Mouse (Mus musculus) heart, embryonic 14.5 days (tissue): ENCODE results near the gene Myof. TPM values are rescaled to one million over a fixed set of nuclear protein-coding genes. Genes with fewer than 3 reads are reported as not detected.

Experiments
- ATAC-seq: fragments of 200-750 bp; cut with Nextera tagmentation; 2 replicates; pipeline ENCODE4 v1.8.0; 2017; ENCODE audit warnings: low read depth, moderate TSS enrichment; ENCODE audit not compliant: insufficient number of reproducible peaks, insufficient read depth, low FRiP score
- H3K27ac ChIP-seq, 2 experiments: fragments of 200-500 bp in 1 of 2; fragments of 300-500 bp in 1 of 2; sonication (generic) in 1 of 2; replicated peaks in 1 of 2; 2 replicates each; pipeline ENCODE4 v1.5.1; 2012 to 2014; ENCODE audit warnings: low read depth in 2 of 2, low read length in 2 of 2, control low read depth in 1 of 2, mild to moderate bottlenecking in 1 of 2, mixed read lengths in 1 of 2; ENCODE audit not compliant: control insufficient read depth in 1 of 2, insufficient read depth in 1 of 2
- H3K27me3 ChIP-seq: fragments of 300-500 bp; sonication (generic); 2 replicates; pipeline ENCODE4 v1.6.1; 2014; ENCODE audit warnings: mild to moderate bottlenecking, low read length, control low read depth; ENCODE audit not compliant: control insufficient read depth, insufficient read depth
- H3K36me3 ChIP-seq: fragments of 300-500 bp; sonication (generic); 2 replicates; pipeline ENCODE4 v1.6.1; 2014; ENCODE audit warnings: mild to moderate bottlenecking, control low read depth, low read length, mixed read lengths; ENCODE audit not compliant: control insufficient read depth, insufficient read depth
- H3K4me1 ChIP-seq, 2 experiments: fragments of 200-500 bp in 1 of 2; fragments of 300-500 bp in 1 of 2; sonication (generic) in 1 of 2; 2 replicates each; pipeline ENCODE4 v1.6.1; 2012 to 2014; ENCODE audit warnings: low read length in 2 of 2, control low read depth in 1 of 2, mixed read lengths in 1 of 2; ENCODE audit not compliant: control insufficient read depth in 2 of 2, insufficient read depth in 2 of 2
- H3K4me2 ChIP-seq: fragments of 300-500 bp; sonication (generic); 2 replicates; pipeline ENCODE4 v1.6.1; 2014; ENCODE audit warnings: mild to moderate bottlenecking, low read length
- H3K4me3 ChIP-seq, 2 experiments: fragments of 200-500 bp in 1 of 2; fragments of 300-500 bp in 1 of 2; sonication (generic) in 1 of 2; 2 replicates each; pipeline ENCODE4 v1.5.1; 2012 to 2014; ENCODE audit warnings: low read length in 2 of 2, mild to moderate bottlenecking in 2 of 2, control low read depth in 1 of 2, low read depth in 1 of 2, moderate library complexity in 1 of 2; ENCODE audit not compliant: control insufficient read depth in 1 of 2, insufficient read depth in 1 of 2
- H3K9ac ChIP-seq: fragments of 300-500 bp; sonication (generic); 2 replicates; pipeline ENCODE4 v1.6.1; 2014; ENCODE audit warnings: mild to moderate bottlenecking, low read length
- H3K9me3 ChIP-seq: fragments of 300-500 bp; sonication (generic); 2 replicates; pipeline ENCODE4 v1.6.1; 2016; ENCODE audit warnings: low read length, control low read depth; ENCODE audit not compliant: control insufficient read depth
- WGBS: fragments of 180-500 bp; shearing (Covaris S2); extraction: QIAGEN DNeasy Blood & Tissue Kit; methylation state at CpG from one replicate; pipeline ENCODE4 v1.1.7; 2014; 5-methylcytosine and 5-hydroxymethylcytosine counted together
- polyA plus RNA-seq: library from polyadenylated mRNA; unstranded; fragments of >200 nt; fragmentation: Nextera tagmentation; extraction: Ambion mirVana; gene quantifications from 2 replicates; pipeline ENCODE4 v1.2.1, GENCODE M21; 2014

Myof gene
- polyA plus RNA-seq, 1 experiment from 2014 or later, result 5.3 TPM

DNA sequence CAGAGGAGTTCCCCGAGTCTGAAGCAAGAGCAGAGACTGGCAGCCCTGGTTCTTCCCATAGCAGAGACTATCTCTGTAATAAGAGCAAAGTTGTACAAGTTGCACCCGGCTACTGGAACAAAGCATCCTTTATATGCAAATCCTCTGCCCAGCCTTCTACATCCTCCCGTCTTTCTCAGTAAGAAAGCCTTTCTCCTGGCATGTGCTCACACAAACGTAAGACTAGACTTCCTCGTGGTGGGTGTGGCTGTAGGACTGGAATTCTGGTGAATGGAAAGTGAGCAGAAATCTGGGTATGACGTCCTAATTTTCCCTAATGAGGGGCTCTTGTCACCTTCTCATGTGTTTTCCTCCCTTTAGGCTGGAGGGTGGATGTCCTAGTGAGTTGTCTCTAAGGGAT, 84.3 kb downstream of the Myof start:
- Histone ChIP-seq H3K9me3 (no peaks in the 10 kb centered on the region), H3K4me3 (no peak overlapping the region), H3K4me1 (no peaks in the 10 kb centered on the region), H3K4me2 (no peak overlapping the region), H3K27ac (no peak overlapping the region), H3K9ac (no peak overlapping the region), H3K27me3 (no peaks in the 10 kb centered on the region), H3K36me3 (no peaks in the 10 kb centered on the region)
- no peak for ATAC-seq
- WGBS, result 62% methylated on average over 6 of the region's 6 CpGs

DNA sequence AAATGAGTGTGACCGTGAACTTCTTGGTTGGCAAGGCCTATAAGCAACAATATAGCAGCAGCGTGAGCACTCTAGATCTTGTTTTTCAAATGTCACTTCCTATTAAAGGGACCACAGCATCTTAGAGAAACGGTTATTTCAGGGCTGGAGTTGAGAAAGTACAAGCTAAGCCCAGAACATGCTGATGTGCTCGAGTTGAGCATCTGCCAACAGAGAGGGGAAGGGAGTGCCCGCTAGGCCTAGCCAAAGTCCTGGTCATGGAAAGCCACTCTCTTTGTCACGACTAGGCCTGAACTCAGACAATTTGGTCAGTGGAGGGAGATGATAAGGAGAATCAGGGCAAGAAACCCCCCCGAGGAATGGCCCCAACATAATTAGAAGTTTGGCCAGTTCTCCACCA, 86.1 kb downstream of the Myof start:
- Histone ChIP-seq H3K4me1 (no peaks in the 10 kb centered on the region), H3K9me3 (no peaks in the 10 kb centered on the region), H3K4me2 (no peak overlapping the region), H3K27ac (no peak overlapping the region), H3K9ac (no peak overlapping the region), H3K27me3 (no peaks in the 10 kb centered on the region), H3K4me3 (no peak overlapping the region), H3K36me3 (no peaks in the 10 kb centered on the region)
- no peak for ATAC-seq
- WGBS, result 70% methylated on average over 7 of the region's 7 CpGs

DNA sequence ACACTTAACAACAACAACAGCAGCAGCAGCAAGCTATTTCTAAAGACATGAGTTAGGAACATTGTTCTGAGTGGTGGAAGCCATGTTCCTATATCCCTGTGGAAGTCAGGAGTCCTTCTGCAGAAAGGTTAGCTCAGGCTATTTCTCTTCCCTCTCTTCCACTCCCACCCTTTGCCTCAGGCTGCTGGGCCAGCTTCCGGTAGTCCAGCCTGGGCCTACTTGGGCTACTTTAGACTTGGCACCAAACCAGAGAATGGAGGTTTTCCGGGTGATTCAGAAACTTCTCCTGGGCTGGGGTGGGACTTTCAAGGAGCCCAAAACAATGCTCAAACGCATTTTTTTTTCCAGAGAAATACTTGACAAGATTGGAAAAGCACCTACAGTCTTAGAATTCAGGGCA, 87.4 kb downstream of the Myof start:
- H3K4me1 ChIP-seq, result no peaks in the 10 kb centered on the region
- no peaks in the 10 kb centered on the region for H3K9me3 ChIP-seq
- no peak overlapping the region for H3K4me3 ChIP-seq
- H3K36me3 ChIP-seq, result no peaks in the 10 kb centered on the region
- H3K4me2 ChIP-seq, result no peak overlapping the region
- no peak overlapping the region for H3K27ac ChIP-seq
- no peak for ATAC-seq
- no peak overlapping the region for H3K9ac ChIP-seq
- WGBS, result 76% methylated on average over 3 of the region's 3 CpGs
- no peaks in the 10 kb centered on the region for H3K27me3 ChIP-seq

DNA sequence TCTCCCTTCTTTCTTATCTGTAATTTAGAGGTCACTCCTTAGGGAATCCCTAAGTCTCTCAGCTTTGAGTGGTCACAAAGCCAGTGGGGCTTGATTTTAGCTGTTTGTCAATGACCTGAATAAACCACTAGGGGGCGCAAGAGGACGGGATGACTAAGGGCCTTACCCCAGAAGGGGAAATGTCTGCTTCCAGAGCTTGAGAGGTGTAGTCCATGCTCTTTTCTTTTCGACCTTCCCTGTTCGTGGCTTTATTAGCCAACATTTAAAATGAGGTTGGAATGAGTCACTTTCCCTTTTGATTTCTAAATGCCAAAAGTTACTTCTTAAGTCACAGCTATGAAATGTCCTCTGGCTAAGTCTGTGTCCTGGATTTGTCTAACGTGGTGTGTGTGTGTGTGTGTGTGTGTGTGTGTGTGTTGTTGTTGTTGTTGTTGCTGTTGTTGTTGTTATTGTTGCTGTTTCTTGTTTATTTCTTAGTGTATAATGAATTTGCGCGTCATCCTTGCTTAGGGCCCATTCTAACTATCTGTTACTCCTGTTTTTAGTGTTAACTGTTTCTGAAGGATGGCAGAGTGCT, 87.9 kb downstream of the Myof start:
- no peak overlapping the region for H3K4me2 ChIP-seq
- H3K9ac ChIP-seq, result no peak overlapping the region
- H3K36me3 ChIP-seq, result no peaks in the 10 kb centered on the region
- H3K9me3 ChIP-seq, result no peaks in the 10 kb centered on the region
- 35% methylated on average over 7 of the region's 7 CpGs for WGBS
- no peak overlapping the region for H3K4me3 ChIP-seq
- peak; percentile 50; the same call in 1 of the 2 replicates for ATAC-seq
- no peaks in the 10 kb centered on the region for H3K27me3 ChIP-seq
- H3K27ac ChIP-seq, result no peak overlapping the region
- H3K4me1 ChIP-seq, result no peaks in the 10 kb centered on the region

DNA sequence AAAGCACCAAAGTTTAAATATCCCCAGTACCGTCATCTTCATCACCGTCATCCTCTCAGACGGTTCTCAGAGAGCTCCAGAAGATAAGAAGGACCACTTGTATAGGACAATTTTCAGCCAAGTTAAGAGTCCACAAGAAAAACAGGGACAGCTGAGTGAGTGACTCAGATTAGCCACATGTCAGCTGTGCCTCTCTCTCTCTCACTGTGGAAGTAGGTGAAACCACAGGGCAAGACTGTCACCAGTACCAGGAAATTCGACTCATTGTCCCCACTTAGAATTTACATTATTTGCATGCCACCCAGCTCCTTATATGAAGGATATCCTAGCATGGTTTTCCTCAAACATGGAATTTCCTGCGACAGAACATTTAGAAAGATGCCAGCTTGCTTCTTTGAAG, 88.6 kb downstream of the Myof start:
- WGBS, result 61% methylated on average over 5 of the region's 5 CpGs
- Histone ChIP-seq H3K4me3 (no peak overlapping the region), H3K9ac (no peak overlapping the region), H3K4me2 (no peak overlapping the region), H3K27me3 (no peaks in the 10 kb centered on the region), H3K9me3 (no peaks in the 10 kb centered on the region), H3K36me3 (0 out of 2 replicates have a peak, but pooled peaks cover 4% of the 10 kb centered on the region), H3K4me1 (no peaks in the 10 kb centered on the region), H3K27ac (no peak overlapping the region)
- no peak for ATAC-seq

DNA sequence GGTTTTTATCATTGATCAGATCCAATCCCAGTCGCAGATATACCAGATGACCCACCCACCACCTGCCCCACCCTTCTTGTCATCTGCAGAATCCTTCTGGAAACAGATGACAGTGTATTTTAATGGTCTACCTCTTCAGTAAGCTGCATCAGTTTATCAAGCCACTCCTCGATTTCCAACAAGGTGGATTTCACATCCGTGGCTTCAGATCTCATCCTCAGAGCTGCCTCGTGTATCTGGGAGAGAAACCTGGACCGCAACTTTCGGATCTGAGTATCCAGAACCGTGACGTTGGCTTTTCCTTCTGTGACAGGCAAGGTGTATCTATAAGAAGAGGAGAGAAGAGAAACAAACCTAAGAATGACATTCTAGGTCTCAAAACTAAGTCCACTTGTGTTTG, 89.1 kb downstream of the Myof start:
- H3K36me3 ChIP-seq, result 0 out of 2 replicates have a peak, but pooled peaks cover 4% of the 10 kb centered on the region
- no peaks in the 10 kb centered on the region for H3K27me3 ChIP-seq
- no peak overlapping the region for H3K9ac ChIP-seq
- H3K4me3 ChIP-seq, result no peak overlapping the region
- H3K27ac ChIP-seq, result no peak overlapping the region
- no peak overlapping the region for H3K4me2 ChIP-seq
- H3K4me1 ChIP-seq, result no peaks in the 10 kb centered on the region
- no peaks in the 10 kb centered on the region for H3K9me3 ChIP-seq
- ATAC-seq, result no peak
- WGBS, result 75% methylated on average over 8 of the region's 8 CpGs

DNA sequence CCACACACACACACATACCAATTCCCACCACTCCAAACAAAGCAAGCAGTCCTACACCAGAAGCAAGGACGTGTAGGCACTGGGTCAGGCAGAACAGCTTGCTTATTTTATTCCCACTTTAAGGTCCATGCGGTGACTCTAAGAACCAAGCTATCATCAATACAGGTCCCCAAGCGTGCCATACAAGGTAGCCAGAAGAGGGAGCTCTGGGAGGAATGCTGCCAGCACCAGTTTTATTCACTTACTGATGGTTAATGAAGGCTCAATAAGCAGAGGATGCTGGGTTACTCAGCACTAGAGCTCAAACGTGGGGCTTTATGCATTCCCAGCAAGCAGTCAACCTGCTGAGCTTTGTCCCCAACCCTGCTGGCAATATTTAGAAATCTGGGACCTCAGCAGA, 96.7 kb downstream of the Myof start:
- H3K36me3 ChIP-seq, result 0 out of 2 replicates have a peak, but pooled peaks cover 4% of the 10 kb centered on the region
- H3K9ac ChIP-seq, result no peak overlapping the region
- H3K4me1 ChIP-seq, result no peaks in the 10 kb centered on the region
- H3K9me3 ChIP-seq, result no peaks in the 10 kb centered on the region
- H3K4me3 ChIP-seq, result no peak overlapping the region
- H3K4me2 ChIP-seq, result no peak overlapping the region
- H3K27ac ChIP-seq, result no peak overlapping the region
- H3K27me3 ChIP-seq, result no peaks in the 10 kb centered on the region
- no peak for ATAC-seq
- WGBS, result 17% methylated on average over 4 of the region's 4 CpGs

DNA sequence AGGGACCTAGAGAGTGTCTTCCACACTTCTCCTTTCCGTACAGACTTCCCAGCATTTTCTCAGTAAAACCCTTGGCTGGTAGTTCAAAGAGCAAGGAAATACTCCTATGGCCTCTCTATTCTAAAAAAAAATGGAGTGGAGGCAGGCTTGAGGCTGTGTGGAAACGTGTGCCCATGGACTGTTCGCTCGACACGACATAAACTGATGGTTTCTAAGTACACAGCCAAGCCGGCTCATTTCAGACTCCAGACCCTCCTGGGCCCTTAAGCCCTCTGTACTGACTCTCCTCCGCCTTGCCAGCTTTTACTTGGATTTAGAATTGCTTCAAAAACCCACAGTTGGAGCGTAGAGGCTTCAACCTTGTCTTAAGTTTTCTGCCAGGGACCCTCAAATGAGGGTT, 97.3 kb downstream of the Myof start:
- 77% methylated on average over 8 of the region's 8 CpGs for WGBS
- no peak overlapping the region for H3K27ac ChIP-seq
- H3K36me3 ChIP-seq, result 0 out of 2 replicates have a peak, but pooled peaks cover 4% of the 10 kb centered on the region

More for the DNA sequence above, 97.3 kb downstream of the Myof start:
- ATAC-seq, result no peak
- H3K27me3 ChIP-seq, result no peaks in the 10 kb centered on the region
- no peaks in the 10 kb centered on the region for H3K4me1 ChIP-seq
- H3K9me3 ChIP-seq, result no peaks in the 10 kb centered on the region
- no peak overlapping the region for H3K4me3 ChIP-seq
- no peak overlapping the region for H3K4me2 ChIP-seq
- H3K9ac ChIP-seq, result no peak overlapping the region
